Mouse (Mus musculus) C2C12 (cell line): ENCODE measurements at regions not wholly inside any gene's neighbourhood (a gene's known extent, or its start where the extent isn't known, plus 50 kb on each side); places are given as distances from the start of the nearest gene placed in this dataset.

Experiments used
- CEBPB ChIP-seq: IDR thresholded peaks from one replicate; pipeline ENCODE4 v1.6.1; 2011; ENCODE audit warnings: low read depth, mild to moderate bottlenecking, control low read depth, moderate library complexity
- CTCF ChIP-seq: IDR thresholded peaks from one replicate; pipeline ENCODE4 v1.5.1; 2011; ENCODE audit not compliant: control insufficient read depth, insufficient read depth, insufficient read length
- MAX ChIP-seq: IDR thresholded peaks from one replicate; pipeline ENCODE4 v1.6.1; 2011; ENCODE audit warnings: mild to moderate bottlenecking, control low read depth
- MYOG ChIP-seq: IDR thresholded peaks from one replicate; pipeline ENCODE4 v1.6.1; 2011; ENCODE audit not compliant: control insufficient read depth, insufficient read length; ENCODE audit errors: extremely low read depth
- USF1 ChIP-seq: IDR thresholded peaks from one replicate; pipeline ENCODE4 v1.6.1; 2011; ENCODE audit warnings: low read depth, mild to moderate bottlenecking, control low read depth, moderate library complexity

GRCm38 (mm10) chr13:83723396-83723795 is 219.6 kb downstream of the Mef2c start:
- TF ChIP-seq USF1 (no peak), CTCF (no peak), MAX (no peak), CEBPB (no peak), MYOG (no peak)
